Mouse (Mus musculus) liver, postnatal 0 days (tissue): ENCODE data around the gene Plscr5.
A peak's percentile ranks its signal among the peaks of the same experiment; 100 is the strongest.

Experiments
- CTCF ChIP-seq: sonication (generic); IDR thresholded peaks from 2 replicates; pipeline ENCODE4 v1.5.1; 2016; ENCODE audit warnings: antibody characterized with exemption, low read depth
- EP300 ChIP-seq: IDR thresholded peaks from 2 replicates; pipeline ENCODE4 v1.6.1; 2016; ENCODE audit warnings: antibody characterized with exemption, low read depth, mild to moderate bottlenecking

DNA sequence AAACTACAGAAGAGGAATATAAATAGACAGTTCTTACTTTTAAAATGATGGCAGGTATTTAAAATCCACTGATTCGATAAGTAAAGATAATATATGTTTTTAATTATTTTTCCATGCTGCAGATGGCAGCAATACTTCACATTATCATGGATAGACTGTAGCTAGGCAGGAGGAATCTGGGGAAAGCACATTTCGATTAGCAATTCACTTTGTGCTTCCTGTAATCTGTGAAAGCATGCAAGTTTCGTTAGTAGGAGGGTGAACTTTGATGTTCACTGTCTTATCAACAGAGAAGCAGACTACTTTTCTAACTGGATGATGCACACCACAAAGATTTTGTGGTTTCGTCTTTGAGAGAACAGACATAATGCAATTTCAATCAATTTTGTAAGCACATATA, 24.7 kb downstream of the Plscr5 start:
- peak; percentile 46 for TF ChIP-seq CTCF
- peak; percentile 84 for TF ChIP-seq EP300
